Mouse (Mus musculus) left cerebral cortex, adult 2 months (tissue): ENCODE measurements around the gene Zfp239. TPM values are rescaled to one million over a fixed set of nuclear protein-coding genes. Genes with fewer than 3 reads are reported as not detected.

Experiments used
- DNase-seq, 2 experiments: peaks; one replicate each; pipeline ENCODE4 v3.0.0; 2021 to 2022; ENCODE audit warnings: low spot score in 2 of 2, mixed read lengths in 1 of 2; ENCODE audit errors: extremely low spot score in 1 of 2
- H3K27ac ChIP-seq: fragments of 200-600 bp; 2 replicates; pipeline ENCODE4 v1.8.1; 2022
- H3K4me3 ChIP-seq: fragments of 200-600 bp; 2 replicates; pipeline ENCODE4 v1.8.1; 2022
- CTCF ChIP-seq: fragments of 200-600 bp; IDR thresholded peaks from 2 replicates; pipeline ENCODE4 v1.8.1; 2022; ENCODE audit warnings: antibody characterized with exemption, mild to moderate bottlenecking, moderate library complexity
- intact Hi-C: fragments of 180-260 bp; cut with DNase I; formaldehyde crosslinking; loops from one replicate; pipeline ENCODE4 v1.15.1; 2025
- total RNA-seq, 2 experiments: library from RNA; stranded (reverse); gene quantifications; 2 replicates each; pipeline ENCODE4 v1.2.3; 2021

The Zfp239 gene
- total RNA-seq, 2 experiments from 2014 or later, result 44.7 to 49.2 TPM

GRCm38 (mm10) chr6:117910120-117910661, 48.3 kb downstream of the Zfp239 start:
- no peak overlapping the region for H3K27ac ChIP-seq
- no peak overlapping the region for H3K4me3 ChIP-seq
- TF ChIP-seq CTCF, result no peak
- DNase-seq, result no peak
- intact Hi-C loops, result no loop called here

GRCm38 (mm10) chr6:117914541-117914940, 52.6 kb downstream of the Zfp239 start:
- Histone ChIP-seq H3K4me3 (no peak overlapping the region), H3K27ac (no peak overlapping the region)
- no peak for DNase-seq
- intact Hi-C loops, result loop anchor here (2.0 kb wide), 1 partner anchor 68 kb away; no protein-coding TSS in a partner anchor
- TF ChIP-seq CTCF, result no peak

- intact Hi-C loops, result no loop called here
- TF ChIP-seq CTCF, result no peak
Measured at GRCm38 (mm10) chr6:117916205-117916736, 54.4 kb downstream of the Zfp239 start.

GRCm38 (mm10) chr6:117916737-117917426, 55.0 kb downstream of the Zfp239 start:
- intact Hi-C loops, result loop anchor here (1.0 kb wide), 2 partner anchors 10 to 38 kb away; no protein-coding TSS in a partner anchor
- H3K4me3 ChIP-seq, result peak overlapping the region; percentile 64
- TF ChIP-seq CTCF, result no peak
- H3K27ac ChIP-seq, result peak overlapping the region; percentile 88
- DNase-seq, result peak; percentile 57

More at GRCm38 (mm10) chr6:117916205-117916736, 54.4 kb downstream of the Zfp239 start:
- peak overlapping the region; percentile 64 for H3K4me3 ChIP-seq
- DNase-seq, result no peak
- peak overlapping the region; percentile 88 for H3K27ac ChIP-seq

GRCm38 (mm10) chr6:117917576-117917975, 55.7 kb downstream of the Zfp239 start:
- Histone ChIP-seq H3K4me3 (peak overlapping the region; percentile 64), H3K27ac (peak overlapping the region; percentile 83)
- TF ChIP-seq CTCF, result no peak
- DNase-seq, result peak in 1 of 2 experiments; percentile 36
- intact Hi-C loops, result loop anchor here (1.0 kb wide), 2 partner anchors 10 to 38 kb away; no protein-coding TSS in a partner anchor

- peak overlapping the region; percentile 64 for H3K4me3 ChIP-seq
- H3K27ac ChIP-seq, result no peak overlapping the region
- no peak for DNase-seq
- intact Hi-C loops, result no loop called here
- no peak for TF ChIP-seq CTCF
Measured at GRCm38 (mm10) chr6:117918043-117918442, 56.1 kb downstream of the Zfp239 start.

- intact Hi-C loops, result no loop called here
- DNase-seq, result no peak
Measured at GRCm38 (mm10) chr6:117920659-117921640, 59.0 kb downstream of the Zfp239 start.

GRCm38 (mm10) chr6:117922041-117922440, 60.1 kb downstream of the Zfp239 start:
- no peak for TF ChIP-seq CTCF

More at GRCm38 (mm10) chr6:117920659-117921640, 59.0 kb downstream of the Zfp239 start:
- peak; percentile 86 for TF ChIP-seq CTCF
- H3K27ac ChIP-seq, result no peak overlapping the region
- H3K4me3 ChIP-seq, result no peak overlapping the region

More at GRCm38 (mm10) chr6:117922041-117922440, 60.1 kb downstream of the Zfp239 start:
- DNase-seq, result no peak
- Histone ChIP-seq H3K27ac (no peak overlapping the region), H3K4me3 (no peak overlapping the region)
- intact Hi-C loops, result no loop called here

Other genes starting within 250 kb of the Zfp239 start
- gene Zfp637, start 20.9 kb upstream of the Zfp239 start, total RNA-seq, result 10 to 100 TPM; 53.6 to 60.3 TPM
- 100 to 1,000 TPM; 111 to 116 TPM for gene Hnrnpf, start 38.2 kb downstream of the Zfp239 start, total RNA-seq
- not detected for gene Fxyd4, start 75.6 kb downstream of the Zfp239 start, total RNA-seq
- gene Rasgef1a, start 149.3 kb downstream of the Zfp239 start, total RNA-seq, result 100 to 1,000 TPM; 208 to 213 TPM